Mouse (Mus musculus) forebrain, embryonic 16.5 days (tissue): ENCODE results near the gene Ubr2. TPM values are rescaled to one million over a fixed set of nuclear protein-coding genes. Genes with fewer than 3 reads are reported as not detected.

Experiments
- ATAC-seq: fragments of 200-750 bp; cut with Nextera tagmentation; 2 replicates; pipeline ENCODE4 v1.8.0; 2017; ENCODE audit warnings: mild to moderate bottlenecking, moderate library complexity
- H3K27ac ChIP-seq: fragments of 300-500 bp; sonication (generic); 2 replicates; pipeline ENCODE4 v1.5.1; 2014; ENCODE audit warnings: low read length, control low read depth
- H3K27me3 ChIP-seq: fragments of 300-500 bp; sonication (generic); replicated peaks from 2 replicates; pipeline ENCODE4 v1.6.1; 2014; ENCODE audit warnings: low read length; ENCODE audit not compliant: control insufficient read depth, insufficient read depth
- H3K36me3 ChIP-seq: fragments of 300-500 bp; sonication (generic); 2 replicates; pipeline ENCODE4 v1.6.1; 2014; ENCODE audit not compliant: control insufficient read depth, insufficient read depth
- H3K4me1 ChIP-seq: fragments of 300-500 bp; sonication (generic); replicated peaks from 2 replicates; pipeline ENCODE4 v1.6.1; 2014; ENCODE audit warnings: low read length; ENCODE audit not compliant: control insufficient read depth, insufficient read depth
- H3K4me2 ChIP-seq: fragments of 300-500 bp; sonication (generic); 2 replicates; pipeline ENCODE4 v1.6.1; 2014; ENCODE audit warnings: mild to moderate bottlenecking, low read length, control low read depth
- H3K4me3 ChIP-seq: fragments of 300-500 bp; sonication (generic); replicated peaks from 2 replicates; pipeline ENCODE4 v1.5.1; 2014; ENCODE audit warnings: mild to moderate bottlenecking, low read length, control low read depth
- H3K9ac ChIP-seq: fragments of 300-500 bp; sonication (generic); replicated peaks from 2 replicates; pipeline ENCODE4 v1.6.1; 2014; ENCODE audit warnings: low read depth, low read length, control low read depth
- H3K9me3 ChIP-seq: fragments of 300-500 bp; sonication (generic); 2 replicates; pipeline ENCODE4 v1.6.1; 2016; ENCODE audit warnings: low read length; ENCODE audit not compliant: control insufficient read depth
- WGBS: fragments of 180-500 bp; shearing (Covaris S2); extraction: QIAGEN DNeasy Blood & Tissue Kit; methylation state at CpG from one replicate; pipeline ENCODE4 v1.1.7; 2014; 5-methylcytosine and 5-hydroxymethylcytosine counted together
- polyA plus RNA-seq: library from polyadenylated mRNA; unstranded; fragments of >200 nt; fragmentation: Nextera tagmentation; extraction: Ambion mirVana; gene quantifications from 2 replicates; pipeline ENCODE4 v1.2.1, GENCODE M21; 2015

Gene Ubr2
- polyA plus RNA-seq, 1 experiment from 2014 or later = 16.0 TPM

- H3K36me3 ChIP-seq = peaks cover 22% of the 10 kb centered on the region
- H3K4me2 ChIP-seq = no peak overlapping the region
Observed at GRCm38 (mm10) chr17:46994641-46995398, 15.5 kb downstream of the Ubr2 start.

DNA sequence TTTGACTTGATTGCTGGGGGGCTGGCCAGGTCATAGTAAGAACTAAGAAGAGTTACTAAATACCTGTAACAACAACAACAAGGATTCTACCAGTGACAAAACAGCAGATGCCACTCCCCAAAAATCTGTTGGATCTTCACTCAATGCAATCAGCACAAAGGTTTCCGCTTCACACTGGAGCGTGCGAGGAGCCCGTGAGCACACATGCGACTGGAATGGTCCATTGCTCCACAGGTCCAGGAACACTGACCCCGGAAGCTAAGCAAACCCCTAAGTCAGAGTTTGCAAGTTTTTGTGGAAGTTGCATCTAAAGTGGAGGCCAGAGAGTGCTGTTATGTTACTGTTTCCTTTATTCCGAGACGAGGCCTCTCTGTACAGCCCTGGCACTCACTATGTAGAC lies 16.7 kb downstream of the Ubr2 start:
- Histone ChIP-seq H3K9ac (no peak overlapping the region), H3K9me3 (no peaks in the 10 kb centered on the region), H3K4me2 (no peak overlapping the region), H3K27me3 (no peaks in the 10 kb centered on the region), H3K4me1 (no peaks in the 10 kb centered on the region), H3K36me3 (peaks cover 15% of the 10 kb centered on the region), H3K4me3 (no peak overlapping the region), H3K27ac (no peak overlapping the region)
- ATAC-seq = no peak
- WGBS = 95% methylated on average over 8 of the region's 8 CpGs

More at GRCm38 (mm10) chr17:46994641-46995398, 15.5 kb downstream of the Ubr2 start:
- H3K27ac ChIP-seq = no peak overlapping the region
- no peaks in the 10 kb centered on the region for H3K27me3 ChIP-seq
- no peak overlapping the region for H3K4me3 ChIP-seq
- ATAC-seq = no peak
- 84% methylated on average over 10 of the region's 10 CpGs for WGBS
- no peaks in the 10 kb centered on the region for H3K9me3 ChIP-seq
- H3K9ac ChIP-seq = no peak overlapping the region
- H3K4me1 ChIP-seq = no peaks in the 10 kb centered on the region

- no peaks in the 10 kb centered on the region; the same call in 1 of the 2 replicates for H3K4me1 ChIP-seq
- no peaks in the 10 kb centered on the region for H3K9me3 ChIP-seq
- ATAC-seq = no peak
- H3K36me3 ChIP-seq = peaks cover 22% of the 10 kb centered on the region
- no peak overlapping the region for H3K27ac ChIP-seq
- WGBS = 72% methylated on average over 3 of the region's 3 CpGs
- H3K4me2 ChIP-seq = no peak overlapping the region
- no peak overlapping the region for H3K9ac ChIP-seq
- no peaks in the 10 kb centered on the region for H3K27me3 ChIP-seq
- no peak overlapping the region for H3K4me3 ChIP-seq
Observed at GRCm38 (mm10) chr17:46987631-46988030, 22.7 kb downstream of the Ubr2 start.

- ATAC-seq = no peak
- WGBS = 97% methylated on average over 6 of the region's 6 CpGs
- Histone ChIP-seq H3K27ac (no peak overlapping the region), H3K36me3 (peaks cover 53% of the 10 kb centered on the region), H3K27me3 (no peaks in the 10 kb centered on the region), H3K9ac (no peak overlapping the region), H3K4me1 (no peaks in the 10 kb centered on the region), H3K4me3 (no peak overlapping the region), H3K4me2 (no peak overlapping the region), H3K9me3 (peaks cover 4% of the 10 kb centered on the region; the same call in 1 of the 2 replicates)
Observed at GRCm38 (mm10) chr17:46980050-46980449, 30.3 kb downstream of the Ubr2 start.

- peaks cover 63% of the 10 kb centered on the region for H3K36me3 ChIP-seq
- H3K9me3 ChIP-seq = peaks cover 4% of the 10 kb centered on the region; the same call in 1 of the 2 replicates
- H3K4me1 ChIP-seq = no peaks in the 10 kb centered on the region
- ATAC-seq = no peak
- H3K27ac ChIP-seq = no peak overlapping the region
- H3K9ac ChIP-seq = no peak overlapping the region
- WGBS = 72% methylated on average over 3 of the region's 3 CpGs
- H3K27me3 ChIP-seq = no peaks in the 10 kb centered on the region
- no peak overlapping the region for H3K4me2 ChIP-seq
- no peak overlapping the region for H3K4me3 ChIP-seq
Observed at GRCm38 (mm10) chr17:46975183-46975582, 35.2 kb downstream of the Ubr2 start.

- H3K27ac ChIP-seq = no peak overlapping the region
- peaks cover 4% of the 10 kb centered on the region; the same call in 1 of the 2 replicates for H3K9me3 ChIP-seq
- WGBS = 95% methylated on average over 7 of the region's 7 CpGs
- H3K36me3 ChIP-seq = peaks cover 59% of the 10 kb centered on the region
- H3K4me3 ChIP-seq = no peak overlapping the region
- no peaks in the 10 kb centered on the region for H3K27me3 ChIP-seq
- H3K4me1 ChIP-seq = no peaks in the 10 kb centered on the region
- ATAC-seq = no peak
- H3K9ac ChIP-seq = no peak overlapping the region
- H3K4me2 ChIP-seq = no peak overlapping the region
Observed at GRCm38 (mm10) chr17:46972603-46973002, 37.8 kb downstream of the Ubr2 start.

DNA sequence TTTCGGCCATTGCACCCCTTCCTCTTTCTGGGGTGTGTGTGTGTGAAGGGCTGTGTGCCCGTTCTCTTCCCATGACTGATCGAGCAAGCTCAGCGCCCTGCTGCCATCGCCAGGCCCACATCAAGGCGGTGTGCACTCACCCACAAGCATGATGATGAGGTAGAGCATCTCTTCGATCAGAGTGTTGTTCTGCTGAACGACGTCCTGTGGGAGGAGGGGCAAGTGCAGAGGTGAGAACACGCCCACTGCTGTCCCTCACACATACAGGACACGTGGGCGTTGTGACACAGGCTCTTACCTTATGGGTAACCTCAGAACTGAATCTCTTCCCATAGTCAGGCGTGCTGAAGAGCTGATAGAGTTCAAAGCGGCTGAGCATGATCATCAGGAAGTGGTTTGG lies 43.5 kb downstream of the Ubr2 start:
- ATAC-seq = no peak

GRCm38 (mm10) chr17:46963186-46963585 lies 47.2 kb downstream of the Ubr2 start:
- Histone ChIP-seq H3K4me3 (no peak overlapping the region), H3K27ac (no peak overlapping the region), H3K4me1 (no peaks in the 10 kb centered on the region), H3K36me3 (peaks cover 55% of the 10 kb centered on the region), H3K27me3 (no peaks in the 10 kb centered on the region), H3K9me3 (no peaks in the 10 kb centered on the region), H3K4me2 (no peak overlapping the region), H3K9ac (no peak overlapping the region)
- WGBS = 92% methylated on average over 13 of the region's 13 CpGs
- no peak for ATAC-seq

More for the DNA sequence above, 43.5 kb downstream of the Ubr2 start:
- Histone ChIP-seq H3K27ac (no peak overlapping the region), H3K4me2 (no peak overlapping the region), H3K4me3 (no peak overlapping the region), H3K9ac (no peak overlapping the region), H3K9me3 (no peaks in the 10 kb centered on the region), H3K36me3 (peaks cover 55% of the 10 kb centered on the region), H3K4me1 (no peaks in the 10 kb centered on the region), H3K27me3 (no peaks in the 10 kb centered on the region)
- 93% methylated on average over 14 of the region's 14 CpGs for WGBS

DNA sequence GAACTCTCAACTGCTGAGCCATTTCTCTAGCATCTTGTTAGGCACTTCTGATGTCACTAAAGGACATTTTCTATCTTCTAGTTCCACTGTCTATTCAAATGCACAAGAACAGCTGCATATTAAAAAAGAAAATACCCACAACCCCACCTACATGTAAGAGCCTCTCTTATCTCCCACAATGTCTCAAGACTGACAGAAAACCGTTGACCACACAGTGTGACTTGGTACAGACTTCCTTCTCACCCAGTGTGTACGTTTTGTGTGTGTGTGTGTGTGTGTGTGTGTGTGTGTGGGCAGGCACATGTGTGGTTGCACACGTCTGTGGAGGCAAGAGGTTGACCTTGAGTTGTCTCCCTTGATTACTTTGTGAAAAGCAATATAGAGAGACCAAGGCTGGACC lies 48.2 kb downstream of the Ubr2 start:
- WGBS = 95% methylated on average over 3 of the region's 3 CpGs
- no peak for ATAC-seq

More for the DNA sequence above, 48.2 kb downstream of the Ubr2 start:
- H3K27me3 ChIP-seq = no peaks in the 10 kb centered on the region
- no peak overlapping the region for H3K27ac ChIP-seq
- no peaks in the 10 kb centered on the region for H3K4me1 ChIP-seq
- H3K4me3 ChIP-seq = no peak overlapping the region
- no peak overlapping the region for H3K9ac ChIP-seq
- peaks cover 58% of the 10 kb centered on the region for H3K36me3 ChIP-seq
- H3K9me3 ChIP-seq = no peaks in the 10 kb centered on the region
- no peak overlapping the region for H3K4me2 ChIP-seq
